Mouse (Mus musculus) kidney, adult 18-20 months (tissue): ENCODE measurements around the gene Figla.

Experiments
- DNase-seq: peaks from one replicate; pipeline ENCODE4 v3.0.0; 2021

Gene Figla

DNA sequence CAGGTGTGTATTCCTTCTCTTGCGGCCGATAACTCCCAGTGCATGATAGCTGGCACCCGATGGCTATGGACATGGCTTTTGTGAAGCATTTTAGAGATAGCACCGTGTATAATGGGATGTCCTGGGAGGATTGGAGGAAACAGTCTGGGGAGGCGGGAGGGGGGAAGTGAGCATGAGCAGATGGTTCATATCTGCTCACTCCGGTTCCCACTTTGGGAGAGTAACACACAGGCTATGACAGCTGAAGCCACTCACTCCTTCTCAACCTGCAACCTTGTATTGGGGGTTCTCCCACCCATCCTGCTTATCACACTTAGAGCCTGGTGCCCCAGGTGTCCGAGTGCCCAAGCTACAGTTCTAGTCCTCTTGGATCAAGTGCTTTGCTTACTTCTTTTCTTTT lies 54.3 kb downstream of the Figla start:
- DNase-seq = no peak
